Mouse (Mus musculus) B cell, adult 67 days (primary cell): ENCODE results near the gene Gm5134. TPM values are rescaled to one million over a fixed set of nuclear protein-coding genes. Genes with fewer than 3 reads are reported as not detected.

Experiments
- total RNA-seq, 2 experiments: library from RNA; stranded (reverse); gene quantifications; 4 replicates each; pipeline ENCODE4 v1.2.4; 2023

Gm5134 gene
- total RNA-seq: 1 to 10 TPM in 1 of 2 experiments, under 1 TPM in 1; 0.73 to 1.3 TPM

DNA sequence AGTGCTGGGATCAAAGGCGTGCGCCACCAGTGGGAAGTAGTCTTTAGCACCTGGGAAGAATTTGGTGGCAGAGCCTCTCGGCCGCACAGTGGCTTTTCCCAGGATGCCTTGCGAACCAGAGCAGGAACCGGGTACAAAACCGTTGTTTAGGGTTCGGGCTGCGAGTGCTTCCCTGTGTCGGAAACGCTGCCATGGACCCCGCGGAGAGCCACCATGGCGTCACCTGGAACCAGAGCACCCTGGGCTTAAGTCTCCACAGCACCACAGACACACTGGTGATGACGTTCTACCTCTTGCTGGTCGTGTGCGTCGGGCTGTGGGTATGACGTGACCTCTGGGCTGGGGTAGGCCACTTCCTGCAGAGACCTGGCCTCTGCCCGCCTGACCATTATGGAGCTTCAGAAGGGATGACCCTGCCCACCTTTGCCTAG is at the start of gene Gm5134:
Gene Gm5134 (plus strand): TSS at position 134 of the 431 bp plus-strand sequence.

DNA sequence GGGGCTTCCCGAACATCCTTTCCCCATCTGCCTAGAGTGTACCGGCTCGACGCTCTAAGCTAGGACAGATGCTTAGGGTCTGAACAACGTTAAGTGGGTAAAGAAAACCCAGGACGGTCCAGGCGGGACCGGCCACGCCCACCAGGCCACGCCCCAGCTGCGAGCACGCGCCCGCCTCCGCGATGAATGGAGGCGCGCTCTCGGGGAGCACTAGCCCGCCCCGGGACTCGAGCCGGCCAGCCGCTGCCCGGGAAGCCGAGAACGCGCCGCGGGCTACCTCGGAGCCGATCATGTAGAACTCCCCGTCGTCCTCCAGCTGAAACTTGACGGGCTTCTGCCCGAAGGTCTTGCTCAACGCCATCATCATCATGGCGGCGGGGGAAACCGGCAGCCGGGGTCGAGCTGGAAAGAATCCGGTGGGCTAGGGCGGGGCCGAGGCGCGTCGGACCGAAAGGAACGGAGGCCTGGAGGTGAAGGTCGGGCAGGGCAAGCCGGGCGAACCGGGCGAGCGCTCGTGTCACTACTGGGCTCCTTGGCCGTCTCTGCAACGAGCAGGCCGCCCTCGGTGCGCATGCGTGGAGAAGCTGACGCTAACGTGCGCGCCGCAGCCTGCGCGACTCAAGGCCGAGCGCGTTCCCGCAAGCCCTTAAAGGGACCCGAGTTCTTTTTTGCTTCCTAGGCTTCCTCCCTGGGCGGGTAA is 33.1 kb upstream of the Gm5134 start, which contains the start of gene Smarcb1:
Gene Smarcb1 (minus strand): TSS at position 592 of the 700 bp plus-strand sequence.

GRCm38 (mm10) chr10:75932891-75933290 is 21.4 kb upstream of the Gm5134 start, which contains the start of gene Chchd10:
Chchd10 (plus strand) TSS chr10:75933130.

DNA sequence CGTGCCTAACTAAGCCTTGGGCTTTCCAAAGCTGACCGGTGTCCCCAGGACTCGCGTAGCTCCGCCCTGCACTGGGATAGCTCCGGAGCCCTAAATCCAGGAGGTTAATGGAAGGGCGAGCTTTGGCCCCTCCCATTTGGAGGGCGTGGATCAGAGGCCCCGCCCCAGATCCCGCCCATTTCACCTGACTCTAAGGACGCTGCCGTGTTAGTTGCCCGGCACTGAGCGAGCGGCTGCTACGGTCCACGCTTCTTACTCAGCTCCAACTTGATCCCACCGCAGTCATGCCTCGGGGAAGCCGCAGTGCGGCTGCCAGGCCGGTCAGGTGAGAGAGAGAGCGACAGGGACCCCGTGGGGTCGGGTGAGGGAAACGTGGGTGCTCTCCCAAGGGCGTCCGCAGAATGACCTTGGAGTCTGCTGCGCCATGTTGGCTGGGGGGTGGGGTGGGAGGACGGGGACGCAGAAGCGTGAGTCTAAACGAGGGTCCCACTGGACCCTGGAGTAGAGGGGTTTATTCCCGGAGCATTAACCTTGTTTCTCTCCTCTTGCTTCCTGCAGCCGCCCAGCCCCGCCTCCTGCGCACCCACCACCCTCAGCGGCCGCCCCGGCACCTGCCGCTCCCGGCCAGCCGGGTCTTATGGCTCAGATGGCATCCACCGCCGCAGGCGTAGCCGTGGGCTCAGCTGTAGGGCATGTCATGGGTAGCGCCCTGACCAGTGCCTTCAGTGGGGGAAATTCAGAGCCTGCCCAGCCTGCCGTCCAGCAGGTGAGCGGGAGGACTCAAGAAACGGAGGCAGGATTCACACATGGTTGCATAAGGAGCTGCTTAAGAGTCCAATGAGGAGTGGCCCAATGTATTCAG is 18.4 kb upstream of the Gm5134 start, which contains the start of gene Mmp11:
Gene Mmp11 (minus strand): TSS at position 817 of the 862 bp plus-strand sequence.

DNA sequence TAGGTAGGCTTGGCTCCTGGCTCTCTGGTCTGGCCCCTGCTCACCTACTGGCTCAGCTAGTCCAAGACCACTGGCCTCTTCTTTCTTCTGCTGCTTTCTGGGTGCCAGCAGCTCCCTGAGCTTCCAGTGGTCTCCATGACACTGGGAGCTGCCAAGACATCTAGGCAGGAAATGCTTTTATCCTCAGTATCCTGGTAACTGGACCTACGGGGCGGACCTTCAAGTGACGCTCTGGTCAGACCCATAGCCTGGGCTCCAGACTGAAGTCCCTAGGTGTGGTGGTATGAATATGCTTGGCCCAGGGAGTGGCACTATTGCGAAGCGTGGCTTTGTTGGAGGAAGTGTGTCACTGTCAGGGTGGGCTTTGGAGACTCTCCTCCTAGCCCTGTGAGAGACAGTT is 13.8 kb upstream of the Gm5134 start, which contains the start of gene Gm867:
Gene Gm867 (minus strand): TSS at position 153 of the 400 bp plus-strand sequence.

DNA sequence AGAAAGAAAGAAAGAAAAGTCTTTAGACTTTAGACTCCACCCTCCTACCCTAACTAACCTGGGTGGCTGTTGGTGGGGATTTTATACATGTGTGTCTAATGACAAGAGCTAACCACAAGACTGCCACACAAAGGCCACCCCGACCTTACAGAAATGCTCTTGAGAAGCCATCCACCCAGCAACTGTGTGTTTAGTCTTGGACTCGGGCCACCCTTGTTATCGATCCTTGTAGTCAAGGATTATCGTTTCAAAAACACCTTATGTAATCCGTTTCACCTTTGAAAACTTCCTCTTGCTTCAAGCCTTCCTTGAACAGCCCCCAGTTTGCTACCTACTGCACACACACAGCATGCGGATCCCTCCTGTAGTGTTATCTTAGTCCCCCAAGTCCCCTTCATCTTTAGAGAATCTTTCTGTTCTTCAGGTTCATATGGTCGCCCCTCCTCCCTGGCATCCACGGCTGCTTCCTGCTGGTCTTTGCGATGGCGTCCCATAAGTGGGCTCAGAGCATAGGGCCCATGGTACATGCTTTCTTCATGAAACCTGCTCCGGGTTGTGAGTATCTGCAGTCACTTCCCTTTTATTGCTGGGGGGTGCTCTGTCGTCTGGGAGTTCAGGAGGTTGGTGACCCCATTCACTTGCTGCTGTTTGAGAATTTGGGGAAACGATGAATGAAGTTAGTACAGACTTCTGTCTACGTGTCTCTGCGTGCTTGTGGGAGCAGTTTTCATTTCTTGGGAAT is 11.4 kb upstream of the Gm5134 start, which contains the start of gene Vpreb3:
Gene Vpreb3 (plus strand): TSS at position 322 of the 742 bp plus-strand sequence.

DNA sequence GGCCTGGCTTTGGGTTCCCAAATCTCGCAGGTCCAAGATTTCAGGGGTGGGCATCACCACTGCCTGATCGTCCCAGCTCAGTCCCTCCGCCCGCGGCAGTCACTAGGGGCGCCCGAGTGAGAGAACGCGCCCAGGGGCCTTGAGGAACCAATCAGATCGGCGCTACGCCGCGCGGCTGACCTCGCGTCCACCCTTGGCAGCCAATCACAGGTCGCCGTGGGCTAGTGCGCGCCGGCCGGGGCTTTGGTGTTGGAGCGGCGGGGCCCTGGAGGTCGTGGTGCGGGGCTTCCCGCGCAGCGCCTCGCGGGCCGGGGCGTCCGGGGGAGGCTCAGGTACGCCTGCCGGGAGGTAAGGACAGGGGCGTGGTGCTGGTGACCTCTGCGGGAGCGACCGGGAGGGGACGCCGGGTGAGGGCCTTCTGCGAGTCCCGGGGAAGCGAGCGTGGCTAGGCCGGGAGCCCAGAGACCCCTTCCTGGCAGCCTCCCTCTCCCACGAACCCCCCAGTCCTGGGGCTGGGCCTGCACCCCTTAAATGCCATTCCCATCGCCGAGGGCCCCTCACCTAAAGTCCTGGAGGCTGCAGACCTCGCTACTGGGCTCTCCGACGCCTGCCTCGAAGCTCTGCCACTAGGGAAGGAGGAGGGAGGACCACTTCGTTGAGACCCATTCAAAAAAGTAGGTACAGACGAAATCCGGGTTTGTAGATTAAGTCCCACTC is 78.2 kb downstream of the Gm5134 start, which contains the start of gene Zfp280b:
Gene Zfp280b (plus strand): TSS at position 249 of the 717 bp plus-strand sequence.

Other genes starting within 250 kb of the Gm5134 start
- gene Cabin1, start 190.2 kb upstream of the Gm5134 start, total RNA-seq: 100 to 1,000 TPM in 1 of 2 experiments, 10 to 100 TPM in 1; 99.7 to 119 TPM
- gene Ddt, start 181.1 kb upstream of the Gm5134 start, total RNA-seq: 10 to 100 TPM; 32.0 to 36.7 TPM
- not detected for gene Gm20441, start 173.6 kb upstream of the Gm5134 start, total RNA-seq
- 10 to 100 TPM in 1 of 2 experiments, 1 to 10 TPM in 1; 9.0 to 10.6 TPM for gene Gstt3, start 173.1 kb upstream of the Gm5134 start, total RNA-seq
- not detected for gene Gstt1, start 155.9 kb upstream of the Gm5134 start, total RNA-seq
- gene Gstt4, start 132.0 kb upstream of the Gm5134 start, total RNA-seq: not detected
- 10 to 100 TPM; 35.1 to 35.2 TPM for gene Gstt2, start 117.1 kb upstream of the Gm5134 start, total RNA-seq
- 100 to 1,000 TPM; 202 to 212 TPM for gene Mif, start 94.3 kb upstream of the Gm5134 start, total RNA-seq
- gene Derl3, start 61.1 kb upstream of the Gm5134 start, total RNA-seq: 10 to 100 TPM in 1 of 2 experiments, 1 to 10 TPM in 1; 8.3 to 12.2 TPM
- gene Smarcb1, start 32.9 kb upstream of the Gm5134 start, total RNA-seq: 10 to 100 TPM; 80.2 to 89.9 TPM
- gene Chchd10, start 21.4 kb upstream of the Gm5134 start, total RNA-seq: 100 to 1,000 TPM; 151 to 169 TPM
- 1 to 10 TPM; 4.2 to 6.4 TPM for gene Mmp11, start 18.0 kb upstream of the Gm5134 start, total RNA-seq
- not detected for gene Gm867, start 13.8 kb upstream of the Gm5134 start, total RNA-seq
- gene Vpreb3, start 11.5 kb upstream of the Gm5134 start, total RNA-seq: 100 to 1,000 TPM; 118 to 155 TPM
- 10 to 100 TPM; 18.5 to 20.8 TPM for gene Zfp280b, start 78.1 kb downstream of the Gm5134 start, total RNA-seq
- gene Slc5a4b, start 156.4 kb downstream of the Gm5134 start, total RNA-seq: under 1 TPM in 1 of 2 experiments, not detected in 1; 0.17 TPM
- not detected for gene Slc5a4a, start 192.9 kb downstream of the Gm5134 start, total RNA-seq